Mouse (Mus musculus) ES-Bruce4 (cell line): Measurements from ENCODE around the gene Kit.

Experiments
- CTCF ChIP-seq: IDR thresholded peaks from one replicate; pipeline ENCODE4 v1.8.1; 2011; ENCODE audit warnings: low read depth, low read length
- EP300 ChIP-seq: IDR thresholded peaks from 2 replicates; pipeline ENCODE4 v1.6.1; 2011; ENCODE audit warnings: low read depth, low read length; ENCODE audit not compliant: insufficient read depth
- POLR2A ChIP-seq: IDR thresholded peaks from one replicate; pipeline ENCODE4 v1.8.1; 2011; ENCODE audit warnings: low read length; ENCODE audit not compliant: insufficient read depth

DNA sequence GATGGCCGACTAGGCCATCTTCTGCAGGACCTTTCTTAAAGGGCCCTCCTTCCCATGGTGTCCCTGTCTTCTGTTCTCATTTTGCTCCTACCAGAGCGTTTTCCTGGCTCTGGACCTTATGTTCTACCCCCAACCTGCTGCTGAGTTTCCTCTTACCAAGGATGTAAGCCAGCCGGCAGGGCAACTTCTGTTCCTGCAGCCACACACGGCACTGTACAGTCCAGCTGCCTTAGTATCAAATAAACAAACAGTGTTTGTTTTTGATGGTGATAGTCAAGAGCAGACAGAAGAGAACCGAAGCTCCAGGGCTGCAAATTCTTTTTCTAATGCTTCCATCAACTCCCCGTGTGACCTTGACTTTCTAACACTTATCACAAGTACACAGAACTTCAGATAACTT is 35.6 kb upstream of the Kit start:
- TF ChIP-seq EP300, result no peak
- TF ChIP-seq CTCF, result no peak
- no peak for TF ChIP-seq POLR2A
